Mouse (Mus musculus) stomach, postnatal 0 days (tissue): ENCODE data around the gene Plg. TPM values are rescaled to one million over a fixed set of nuclear protein-coding genes. Genes with fewer than 3 reads are reported as not detected.

Source experiments
- ATAC-seq: fragments of 200-750 bp; cut with Nextera tagmentation; 2 replicates; pipeline ENCODE4 v1.8.0; 2017; ENCODE audit not compliant: low FRiP score, low TSS enrichment
- DNase-seq: peaks from one replicate; pipeline ENCODE4 v3.0.0-alpha.2; 2016; ENCODE audit warnings: low spot score
- H3K27ac ChIP-seq: fragments of 300-500 bp; sonication (generic); replicated peaks from 2 replicates; pipeline ENCODE4 v1.5.1; 2014; ENCODE audit warnings: mild to moderate bottlenecking, control low read depth
- H3K27me3 ChIP-seq: fragments of 300-500 bp; sonication (generic); 2 replicates; pipeline ENCODE4 v1.6.1; 2014; ENCODE audit warnings: low read length; ENCODE audit not compliant: control insufficient read depth, insufficient read depth
- H3K36me3 ChIP-seq: fragments of 300-500 bp; sonication (generic); 2 replicates; pipeline ENCODE4 v1.6.1; 2014; ENCODE audit warnings: low read length, mixed read lengths; ENCODE audit not compliant: control insufficient read depth, insufficient read depth
- H3K4me1 ChIP-seq: fragments of 300-500 bp; sonication (generic); replicated peaks from 2 replicates; pipeline ENCODE4 v1.6.1; 2014; ENCODE audit warnings: antibody characterized with exemption; ENCODE audit not compliant: control insufficient read depth, insufficient read depth
- H3K4me2 ChIP-seq: fragments of 300-500 bp; sonication (generic); replicated peaks from 2 replicates; pipeline ENCODE4 v1.6.1; 2014; ENCODE audit warnings: low read depth, mild to moderate bottlenecking, control low read depth, moderate library complexity
- H3K4me3 ChIP-seq: fragments of 300-500 bp; sonication (generic); 2 replicates; pipeline ENCODE4 v1.5.1; 2014; ENCODE audit warnings: low read depth, low read length, control low read depth
- H3K9ac ChIP-seq: fragments of 300-500 bp; sonication (generic); 2 replicates; pipeline ENCODE4 v1.6.1; 2014; ENCODE audit warnings: mild to moderate bottlenecking, low read length, control low read depth, mixed read lengths
- H3K9me3 ChIP-seq: fragments of 300-500 bp; sonication (generic); 2 replicates; pipeline ENCODE4 v1.6.1; 2016; ENCODE audit warnings: low read length; ENCODE audit not compliant: control insufficient read depth
- CTCF ChIP-seq: IDR thresholded peaks from 2 replicates; pipeline ENCODE4 v1.5.1; 2016; ENCODE audit warnings: antibody characterized with exemption, low read depth, mild to moderate bottlenecking, moderate library complexity
- EP300 ChIP-seq: optimal IDR thresholded peaks from 2 replicates; pipeline ENCODE3; 2016; ENCODE audit warnings: antibody characterized with exemption
- WGBS: fragments of 180-500 bp; shearing (Covaris S2); extraction: QIAGEN DNeasy Blood & Tissue Kit; methylation state at CpG from one replicate; pipeline ENCODE4 v1.1.7; 2014; 5-methylcytosine and 5-hydroxymethylcytosine counted together
- polyA plus RNA-seq: library from polyadenylated mRNA; unstranded; fragments of >200 nt; fragmentation: Nextera tagmentation; extraction: Ambion mirVana; gene quantifications from 2 replicates; pipeline ENCODE4 v1.2.1, GENCODE M21; 2015

Gene Plg
- polyA plus RNA-seq, 1 experiment from 2014 or later = 0.95 TPM

DNA sequence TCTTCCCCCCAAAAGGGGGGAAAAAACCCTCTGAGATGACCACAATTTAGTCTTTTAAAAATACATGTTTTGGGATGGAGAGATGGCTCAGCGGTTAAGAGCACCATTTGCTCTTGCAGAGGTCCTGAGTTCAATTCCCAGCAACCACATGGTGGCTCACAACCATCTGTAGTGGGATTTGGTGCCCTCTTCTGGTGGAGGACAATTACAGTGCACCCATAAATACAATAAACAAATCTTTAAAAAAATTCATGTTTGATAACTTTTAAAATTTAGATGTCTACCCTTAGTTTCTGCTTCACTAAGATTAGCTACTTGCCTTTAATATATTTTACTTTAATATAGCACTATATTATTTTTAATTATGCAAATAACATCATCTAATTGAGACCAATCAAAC is 43.7 kb downstream of the Plg start:
- H3K27ac ChIP-seq = no peak overlapping the region
- H3K4me3 ChIP-seq = no peak overlapping the region
- H3K4me2 ChIP-seq = no peak overlapping the region
- no peak overlapping the region for H3K9ac ChIP-seq
- no peaks in the 10 kb centered on the region for H3K9me3 ChIP-seq
- 0 out of 2 replicates have a peak, but pooled peaks cover 2% of the 10 kb centered on the region for H3K4me1 ChIP-seq
- DNase-seq (no peak), ATAC-seq (no peak)
- no peaks in the 10 kb centered on the region for H3K27me3 ChIP-seq
- H3K36me3 ChIP-seq = no peaks in the 10 kb centered on the region
- 81% methylated on average over 1 of the region's 1 CpGs for WGBS
- no peak for TF ChIP-seq EP300
- peak; percentile 37 for TF ChIP-seq CTCF

DNA sequence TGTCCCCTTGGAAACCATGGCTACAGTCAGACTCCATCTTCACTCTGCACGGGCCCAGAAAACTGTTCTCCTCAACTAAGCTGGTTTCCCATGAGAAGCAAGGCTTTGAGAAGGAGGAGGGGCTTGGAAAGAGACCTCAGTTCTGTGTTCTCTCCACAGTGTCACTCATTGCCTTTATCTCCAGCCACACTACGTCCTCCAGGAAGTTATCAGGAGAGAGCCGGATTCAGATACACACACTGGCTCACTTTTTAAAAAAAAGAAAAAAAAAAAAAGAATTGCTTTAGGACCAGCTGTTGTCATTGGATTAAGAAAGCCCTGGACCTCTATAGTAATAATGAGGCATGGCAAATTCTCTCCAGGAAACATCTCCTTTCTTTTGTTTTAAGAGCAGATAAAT is 48.7 kb downstream of the Plg start:
- no peak overlapping the region for H3K9ac ChIP-seq
- ATAC-seq (no peak), DNase-seq (no peak)
- TF ChIP-seq EP300 = no peak
- TF ChIP-seq CTCF = no peak
- no peak overlapping the region for H3K4me3 ChIP-seq
- H3K9me3 ChIP-seq = no peaks in the 10 kb centered on the region
- no peak overlapping the region for H3K27ac ChIP-seq
- WGBS = 33% methylated on average over 3 of the region's 3 CpGs
- H3K4me2 ChIP-seq = no peak overlapping the region
- H3K27me3 ChIP-seq = no peaks in the 10 kb centered on the region
- H3K4me1 ChIP-seq = no peaks in the 10 kb centered on the region
- no peaks in the 10 kb centered on the region for H3K36me3 ChIP-seq

DNA sequence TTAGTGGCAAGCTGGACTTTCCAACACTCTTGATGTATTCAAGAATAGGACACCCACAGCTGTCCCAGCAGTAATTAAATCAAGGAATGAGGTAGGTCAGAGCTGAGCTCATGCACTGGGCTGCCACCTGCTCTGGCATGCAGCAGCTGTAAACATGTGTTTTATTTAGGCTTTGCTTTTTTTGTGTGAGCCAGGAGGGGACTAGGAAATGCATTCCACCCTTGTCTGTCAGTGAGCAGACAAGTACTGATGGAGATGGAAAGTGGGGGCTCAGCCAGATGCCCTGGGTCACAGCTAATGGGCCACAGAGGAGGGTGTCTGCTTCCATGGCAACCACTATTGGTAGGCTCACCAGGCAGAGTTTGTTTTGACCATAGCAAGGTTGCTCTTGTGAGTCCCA is 50.0 kb downstream of the Plg start:
- Histone ChIP-seq H3K9ac (no peak overlapping the region), H3K4me1 (no peaks in the 10 kb centered on the region), H3K9me3 (no peaks in the 10 kb centered on the region), H3K4me3 (no peak overlapping the region), H3K4me2 (no peak overlapping the region), H3K36me3 (no peaks in the 10 kb centered on the region), H3K27ac (no peak overlapping the region), H3K27me3 (no peaks in the 10 kb centered on the region)
- DNase-seq (no peak), ATAC-seq (no peak)
- TF ChIP-seq EP300 (no peak), CTCF (no peak)

DNA sequence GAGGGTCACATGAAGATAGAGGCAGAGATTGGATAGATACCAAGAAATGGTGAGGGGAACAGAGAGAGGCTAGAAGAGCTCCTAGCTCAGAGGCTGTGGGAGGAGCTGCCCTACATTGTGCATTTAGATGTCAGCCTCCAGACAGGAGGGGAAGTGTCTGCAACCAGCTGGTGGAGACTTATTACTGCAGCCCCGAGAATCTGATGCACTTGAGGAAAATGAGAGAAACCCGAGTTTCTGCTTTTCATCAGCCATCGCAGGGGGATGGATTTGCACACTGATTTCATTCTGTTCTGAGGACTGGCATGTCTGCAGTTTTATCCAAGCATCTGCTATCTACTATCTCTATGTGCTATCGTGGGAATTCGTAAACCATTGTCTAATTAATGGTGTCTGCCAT is 53.3 kb downstream of the Plg start:
- Histone ChIP-seq H3K36me3 (no peaks in the 10 kb centered on the region), H3K9ac (no peak overlapping the region), H3K4me1 (no peaks in the 10 kb centered on the region), H3K4me3 (no peak overlapping the region), H3K9me3 (no peaks in the 10 kb centered on the region), H3K27ac (no peak overlapping the region), H3K4me2 (no peak overlapping the region), H3K27me3 (no peaks in the 10 kb centered on the region)
- no peak for ATAC-seq
- DNase-seq = no peak
- 46% methylated on average over 5 of the region's 5 CpGs for WGBS
- TF ChIP-seq CTCF (peak; percentile 13; the same call in 1 of the 2 replicates), EP300 (no peak)

DNA sequence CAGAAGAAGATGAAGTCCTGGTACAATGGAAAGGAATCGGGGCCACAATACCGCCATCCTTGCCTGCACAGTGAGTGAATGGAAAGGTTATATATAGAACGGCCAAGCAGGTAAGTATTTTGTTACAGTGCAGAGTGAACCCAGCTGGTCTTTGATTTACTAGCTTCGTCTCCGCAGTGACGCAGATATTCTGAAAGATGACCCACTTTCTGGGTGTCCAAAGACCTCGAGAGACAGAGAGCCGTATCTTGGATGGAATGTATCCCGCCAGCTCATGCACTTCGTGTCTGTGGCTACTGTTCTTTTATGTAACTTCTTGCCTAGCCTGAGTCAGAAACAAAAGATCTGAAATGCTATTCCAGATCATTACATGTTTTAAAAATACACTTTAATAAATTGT is 59.4 kb downstream of the Plg start:
- no peak for TF ChIP-seq EP300
- no peak for TF ChIP-seq CTCF
- Histone ChIP-seq H3K4me3 (no peak overlapping the region), H3K9ac (no peak overlapping the region), H3K27me3 (no peaks in the 10 kb centered on the region), H3K27ac (no peak overlapping the region), H3K4me2 (no peak overlapping the region), H3K36me3 (no peaks in the 10 kb centered on the region), H3K9me3 (no peaks in the 10 kb centered on the region), H3K4me1 (no peaks in the 10 kb centered on the region)
- WGBS = 54% methylated on average over 10 of the region's 10 CpGs
- no peak for DNase-seq
- ATAC-seq = no peak

DNA sequence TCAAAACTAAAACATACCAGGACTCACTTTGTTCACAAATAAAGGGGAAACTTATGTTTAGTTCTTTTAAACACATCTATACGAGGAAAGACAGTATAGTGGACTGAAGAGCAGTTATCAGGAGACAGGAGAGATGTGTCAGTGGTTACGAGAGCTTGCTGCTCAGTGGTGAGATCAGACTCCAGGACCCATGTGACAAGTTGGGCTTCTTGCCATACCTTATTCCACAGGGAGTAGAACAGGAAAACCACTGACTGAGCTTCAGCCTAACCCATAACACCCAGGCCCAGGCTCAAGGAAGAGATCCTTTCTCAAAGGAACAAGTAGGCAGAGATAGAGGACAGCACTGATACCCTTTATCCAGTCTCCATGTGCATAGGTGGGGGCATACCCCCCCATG is 66.2 kb downstream of the Plg start:
- no peaks in the 10 kb centered on the region for H3K36me3 ChIP-seq
- 62% methylated on average over 2 of the region's 2 CpGs for WGBS

More for the DNA sequence above, 66.2 kb downstream of the Plg start:
- DNase-seq (no peak), ATAC-seq (no peak)
- TF ChIP-seq EP300 (no peak), CTCF (no peak)
- H3K27me3 ChIP-seq = no peaks in the 10 kb centered on the region
- no peaks in the 10 kb centered on the region for H3K9me3 ChIP-seq
- no peaks in the 10 kb centered on the region for H3K4me1 ChIP-seq
- no peak overlapping the region for H3K9ac ChIP-seq
- no peak overlapping the region for H3K27ac ChIP-seq
- H3K4me3 ChIP-seq = no peak overlapping the region
- H3K4me2 ChIP-seq = no peak overlapping the region
